Mouse (Mus musculus): Measurements from ENCODE around the gene Mvd.

DNA sequence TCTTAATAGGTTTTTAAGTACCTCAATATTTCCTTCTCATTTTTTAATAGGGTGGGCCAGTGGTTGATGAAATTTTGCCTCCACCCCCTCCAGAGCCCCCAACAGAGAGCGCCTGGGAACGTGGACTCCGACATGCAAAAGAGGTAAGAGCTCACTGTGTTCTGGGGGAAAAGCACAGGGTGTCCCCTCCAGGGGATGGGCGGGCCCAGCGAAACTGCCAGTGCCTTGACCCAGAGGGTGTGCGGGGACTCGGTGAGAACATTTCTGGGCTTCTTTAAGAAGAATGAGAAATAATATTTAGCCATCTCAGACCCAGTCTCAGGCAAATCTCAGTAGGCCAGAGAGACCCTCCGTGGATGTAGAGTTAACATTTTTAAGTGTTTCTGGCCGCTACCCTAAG is 45.0 kb downstream of the Mvd start:
- TF ChIP-seq EP300 (IDR thresholded peaks at IDR 0.05; ENCODE audit: low read depth) (no peak), CTCF (IDR thresholded peaks at IDR 0.05; ENCODE audit: low read depth) (no peak)
